Mouse (Mus musculus) stomach, embryonic 16.5 days (tissue): ENCODE measurements around the gene Il34. TPM values are rescaled to one million over a fixed set of nuclear protein-coding genes. Genes with fewer than 3 reads are reported as not detected.

ENCODE experiments used
- ATAC-seq: fragments of 200-750 bp; cut with Nextera tagmentation; 2 replicates; pipeline ENCODE4 v1.8.0; 2017; ENCODE audit warnings: moderate number of reproducible peaks, moderate TSS enrichment; ENCODE audit not compliant: insufficient read depth, low FRiP score
- H3K27ac ChIP-seq: fragments of 300-500 bp; sonication (generic); 2 replicates; pipeline ENCODE4 v1.5.1; 2014; ENCODE audit warnings: low read length
- H3K27me3 ChIP-seq: fragments of 300-500 bp; sonication (generic); 2 replicates; pipeline ENCODE4 v1.6.1; 2014; ENCODE audit warnings: low read length, control low read depth, mixed read lengths; ENCODE audit not compliant: control insufficient read depth, insufficient read depth
- H3K36me3 ChIP-seq: fragments of 300-500 bp; sonication (generic); 2 replicates; pipeline ENCODE4 v1.6.1; 2014; ENCODE audit warnings: low read length; ENCODE audit not compliant: control insufficient read depth, insufficient read depth
- H3K4me1 ChIP-seq: fragments of 300-500 bp; sonication (generic); 2 replicates; pipeline ENCODE4 v1.6.1; 2014; ENCODE audit warnings: low read length, control low read depth, mixed read lengths; ENCODE audit not compliant: control insufficient read depth, insufficient read depth
- H3K4me2 ChIP-seq: fragments of 300-500 bp; sonication (generic); 2 replicates; pipeline ENCODE4 v1.6.1; 2014; ENCODE audit warnings: low read depth, low read length, mixed read lengths
- H3K4me3 ChIP-seq: fragments of 300-500 bp; sonication (generic); replicated peaks from 2 replicates; pipeline ENCODE4 v1.5.1; 2014; ENCODE audit warnings: mild to moderate bottlenecking, low read length
- H3K9ac ChIP-seq: fragments of 300-500 bp; sonication (generic); 2 replicates; pipeline ENCODE4 v1.6.1; 2014; ENCODE audit warnings: low read length
- H3K9me3 ChIP-seq: fragments of 300-500 bp; sonication (generic); replicated peaks from 2 replicates; pipeline ENCODE4 v1.6.1; 2016; ENCODE audit warnings: low read length, control low read depth; ENCODE audit not compliant: control insufficient read depth
- WGBS: fragments of 180-500 bp; shearing (Covaris S2); extraction: QIAGEN DNeasy Blood & Tissue Kit; methylation state at CpG from one replicate; pipeline ENCODE4 v1.1.7; 2014; 5-methylcytosine and 5-hydroxymethylcytosine counted together
- polyA plus RNA-seq: library from polyadenylated mRNA; unstranded; fragments of >200 nt; fragmentation: Nextera tagmentation; extraction: Ambion mirVana; gene quantifications from 2 replicates; pipeline ENCODE4 v1.2.1, GENCODE M21; 2015

Il34 gene
- polyA plus RNA-seq, 1 experiment from 2014 or later, result 2.9 TPM

DNA sequence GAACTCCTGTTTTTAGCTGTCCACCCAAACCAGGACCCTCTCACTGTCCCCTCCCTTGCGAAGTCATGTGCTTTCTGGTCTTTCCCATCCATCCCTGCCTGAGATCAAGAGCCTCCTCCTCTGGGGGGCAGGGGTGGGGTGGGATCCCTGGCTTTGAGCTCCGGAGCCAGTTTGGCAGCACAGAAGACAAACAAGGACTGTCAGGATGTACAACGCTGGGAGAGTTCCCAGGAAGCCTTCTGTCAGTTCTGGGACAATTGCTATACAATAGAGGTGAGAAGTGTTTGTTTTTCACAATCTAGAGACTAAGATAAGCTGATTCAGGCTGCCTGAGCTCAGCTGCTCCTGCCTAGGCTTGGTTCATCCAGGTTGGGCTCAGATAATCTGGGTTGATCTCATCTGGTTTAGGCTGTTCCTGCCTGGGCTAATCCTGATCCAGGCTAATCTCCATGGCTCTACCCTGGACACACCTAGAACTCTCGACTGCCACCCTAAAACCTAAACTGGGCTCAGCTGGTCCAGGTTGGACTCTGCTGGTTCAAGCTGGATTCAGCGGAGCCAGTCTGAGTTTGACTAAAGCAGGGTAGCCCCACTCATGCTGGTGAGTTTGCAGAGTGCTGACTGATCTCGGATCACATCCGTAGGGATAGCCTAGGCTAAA is 45.3 kb downstream of the Il34 start:
- no peak for ATAC-seq
- H3K4me1 ChIP-seq, result 0 out of 2 replicates have a peak, but pooled peaks cover 4% of the 10 kb centered on the region
- H3K27me3 ChIP-seq, result no peaks in the 10 kb centered on the region
- H3K27ac ChIP-seq, result no peak overlapping the region
- no peaks in the 10 kb centered on the region for H3K36me3 ChIP-seq
- no peak overlapping the region for H3K4me2 ChIP-seq
- H3K9me3 ChIP-seq, result no peaks in the 10 kb centered on the region
- WGBS, result 61% methylated on average over 7 of the region's 7 CpGs
- H3K4me3 ChIP-seq, result no peak overlapping the region
- H3K9ac ChIP-seq, result no peak overlapping the region

- no peaks in the 10 kb centered on the region for H3K9me3 ChIP-seq
- WGBS, result 72% methylated on average over 5 of the region's 5 CpGs
- no peak for ATAC-seq
Observed at GRCm38 (mm10) chr8:110756196-110756595, 49.5 kb downstream of the Il34 start.

GRCm38 (mm10) chr8:110755511-110756170 is 50.1 kb downstream of the Il34 start:
- no peaks in the 10 kb centered on the region for H3K9me3 ChIP-seq
- 0 out of 2 replicates have a peak, but pooled peaks cover 4% of the 10 kb centered on the region for H3K4me1 ChIP-seq
- 61% methylated on average over 15 of the region's 15 CpGs for WGBS
- H3K4me2 ChIP-seq, result no peak overlapping the region
- H3K27ac ChIP-seq, result no peak overlapping the region
- no peak for ATAC-seq
- H3K9ac ChIP-seq, result no peak overlapping the region
- H3K27me3 ChIP-seq, result no peaks in the 10 kb centered on the region
- no peaks in the 10 kb centered on the region for H3K36me3 ChIP-seq
- H3K4me3 ChIP-seq, result no peak overlapping the region

More at GRCm38 (mm10) chr8:110756196-110756595, 49.5 kb downstream of the Il34 start:
- Histone ChIP-seq H3K4me1 (0 out of 2 replicates have a peak, but pooled peaks cover 4% of the 10 kb centered on the region), H3K27ac (no peak overlapping the region), H3K4me2 (no peak overlapping the region), H3K4me3 (no peak overlapping the region), H3K36me3 (no peaks in the 10 kb centered on the region), H3K9ac (no peak overlapping the region), H3K27me3 (no peaks in the 10 kb centered on the region)

- ATAC-seq, result peak; percentile 49; the same call in 1 of the 2 replicates
- Histone ChIP-seq H3K9ac (no peak overlapping the region), H3K36me3 (no peaks in the 10 kb centered on the region)
Observed at GRCm38 (mm10) chr8:110754713-110755112, 51.0 kb downstream of the Il34 start.

GRCm38 (mm10) chr8:110751490-110751889 is 54.2 kb downstream of the Il34 start:
- WGBS, result 78% methylated on average over 5 of the region's 5 CpGs
- ATAC-seq, result no peak
- no peaks in the 10 kb centered on the region for H3K4me1 ChIP-seq
- H3K9me3 ChIP-seq, result no peaks in the 10 kb centered on the region
- H3K27me3 ChIP-seq, result no peaks in the 10 kb centered on the region
- no peak overlapping the region for H3K9ac ChIP-seq
- no peak overlapping the region for H3K27ac ChIP-seq
- H3K4me2 ChIP-seq, result no peak overlapping the region
- no peaks in the 10 kb centered on the region for H3K36me3 ChIP-seq
- no peak overlapping the region for H3K4me3 ChIP-seq

More at GRCm38 (mm10) chr8:110754713-110755112, 51.0 kb downstream of the Il34 start:
- 40% methylated on average over 4 of the region's 4 CpGs for WGBS
- H3K27ac ChIP-seq, result no peak overlapping the region
- H3K4me1 ChIP-seq, result no peaks in the 10 kb centered on the region
- H3K9me3 ChIP-seq, result no peaks in the 10 kb centered on the region
- no peak overlapping the region for H3K4me3 ChIP-seq
- no peaks in the 10 kb centered on the region for H3K27me3 ChIP-seq
- no peak overlapping the region for H3K4me2 ChIP-seq

- no peak overlapping the region for H3K27ac ChIP-seq
Observed at GRCm38 (mm10) chr8:110750269-110750668, 55.5 kb downstream of the Il34 start.

GRCm38 (mm10) chr8:110749500-110750170 is 56.1 kb downstream of the Il34 start:
- Histone ChIP-seq H3K4me1 (no peaks in the 10 kb centered on the region), H3K27me3 (no peaks in the 10 kb centered on the region), H3K9me3 (no peaks in the 10 kb centered on the region), H3K4me2 (no peak overlapping the region), H3K36me3 (no peaks in the 10 kb centered on the region), H3K9ac (no peak overlapping the region), H3K27ac (no peak overlapping the region), H3K4me3 (no peak overlapping the region)
- no peak; the same call in 1 of the 2 replicates for ATAC-seq
- 54% methylated on average over 10 of the region's 10 CpGs for WGBS

More at GRCm38 (mm10) chr8:110750269-110750668, 55.5 kb downstream of the Il34 start:
- Histone ChIP-seq H3K9ac (no peak overlapping the region), H3K4me2 (no peak overlapping the region), H3K27me3 (no peaks in the 10 kb centered on the region), H3K9me3 (no peaks in the 10 kb centered on the region), H3K4me1 (no peaks in the 10 kb centered on the region), H3K36me3 (no peaks in the 10 kb centered on the region), H3K4me3 (no peak overlapping the region)
- no peak for ATAC-seq
- 34% methylated on average over 13 of the region's 13 CpGs for WGBS

DNA sequence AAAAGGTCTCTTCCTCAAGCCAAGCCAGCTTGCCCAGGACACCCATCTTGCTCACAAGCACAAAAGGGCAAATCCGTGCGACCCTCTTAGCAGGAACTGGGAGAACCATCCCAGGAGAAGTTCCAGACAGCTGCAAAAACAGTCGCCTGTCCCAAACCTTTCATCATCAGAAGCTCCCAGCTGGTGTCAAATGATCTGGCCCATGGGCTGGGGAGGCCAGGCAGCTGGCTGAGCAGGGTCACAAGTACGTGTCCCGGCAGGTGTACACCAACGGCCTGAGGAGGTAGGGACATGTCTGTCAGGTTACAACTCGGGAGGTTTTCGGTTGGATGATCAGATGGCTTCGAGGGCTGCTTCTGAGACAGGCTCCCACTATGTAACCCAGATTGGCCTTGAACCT is 59.1 kb downstream of the Il34 start:
- Histone ChIP-seq H3K9ac (no peak overlapping the region), H3K4me1 (no peaks in the 10 kb centered on the region), H3K27me3 (no peaks in the 10 kb centered on the region), H3K4me2 (no peak overlapping the region), H3K9me3 (no peaks in the 10 kb centered on the region), H3K4me3 (no peak overlapping the region), H3K36me3 (no peaks in the 10 kb centered on the region), H3K27ac (no peak overlapping the region)
- WGBS, result 59% methylated on average over 9 of the region's 9 CpGs
- no peak for ATAC-seq

GRCm38 (mm10) chr8:110745162-110745561 is 60.6 kb downstream of the Il34 start:
- Histone ChIP-seq H3K9ac (no peak overlapping the region), H3K36me3 (no peaks in the 10 kb centered on the region), H3K27me3 (no peaks in the 10 kb centered on the region), H3K4me3 (no peak overlapping the region), H3K4me2 (no peak overlapping the region), H3K4me1 (no peaks in the 10 kb centered on the region), H3K9me3 (no peaks in the 10 kb centered on the region), H3K27ac (no peak overlapping the region)
- ATAC-seq, result no peak
- 94% methylated on average over 10 of the region's 10 CpGs for WGBS
